Mouse (Mus musculus): Measurements from ENCODE around the gene Nup214. TPM values are rescaled to one million over a fixed set of nuclear protein-coding genes. Genes with fewer than 3 reads are reported as not detected.

Nup214 gene
- polyA plus RNA-seq, 2 experiments from 2014 or later = 87.6 to 102 TPM

Other genes starting within 250 kb of the Nup214 start
- gene Qrfp, start 163.9 kb upstream of the Nup214 start, polyA plus RNA-seq (2017; shearing (Covaris generic)) = under 1 TPM; 0.11 to 0.20 TPM
- under 1 TPM; 0.24 to 0.44 TPM for gene Fibcd1, start 128.4 kb upstream of the Nup214 start, polyA plus RNA-seq (2017; shearing (Covaris generic))
- not detected for gene Lamc3, start 87.1 kb upstream of the Nup214 start, polyA plus RNA-seq (2017; shearing (Covaris generic))
- gene Aif1l, start 24.3 kb upstream of the Nup214 start, polyA plus RNA-seq (2017; shearing (Covaris generic)) = under 1 TPM in 1 of 2 experiments, not detected in 1; 0.56 TPM
- 10 to 100 TPM; 22.6 to 24.4 TPM for gene Fam78a, start 110.4 kb downstream of the Nup214 start, polyA plus RNA-seq (2017; shearing (Covaris generic))
- not detected for gene Plpp7, start 121.1 kb downstream of the Nup214 start, polyA plus RNA-seq (2017; shearing (Covaris generic))
- gene Prrc2b, start 176.6 kb downstream of the Nup214 start, polyA plus RNA-seq (2017; shearing (Covaris generic)) = 10 to 100 TPM; 31.7 to 32.9 TPM